Mouse (Mus musculus) heart, adult 18-20 months (tissue): Measurements from ENCODE around the gene Slco6c1. TPM values are rescaled to one million over a fixed set of nuclear protein-coding genes. Genes with fewer than 3 reads are reported as not detected.

Experiments
- DNase-seq, 2 experiments: peaks; one replicate each; pipeline ENCODE4 v3.0.0; 2021 to 2022; ENCODE audit warnings: mixed read lengths in 1 of 2
- long read RNA-seq, 2 experiments: library from polyadenylated mRNA; stranded (forward); transcript quantifications; one replicate each; pipeline ENCODE4 v2.0.0; 2021
- total RNA-seq, 2 experiments: library from RNA; stranded (reverse); gene quantifications; 2 replicates each; pipeline ENCODE4 v1.2.3; 2021

Gene Slco6c1
- not detected for total RNA-seq
- long read RNA-seq, experiment 1 = 0 reads
- long read RNA-seq, experiment 2 = 0 reads

DNA sequence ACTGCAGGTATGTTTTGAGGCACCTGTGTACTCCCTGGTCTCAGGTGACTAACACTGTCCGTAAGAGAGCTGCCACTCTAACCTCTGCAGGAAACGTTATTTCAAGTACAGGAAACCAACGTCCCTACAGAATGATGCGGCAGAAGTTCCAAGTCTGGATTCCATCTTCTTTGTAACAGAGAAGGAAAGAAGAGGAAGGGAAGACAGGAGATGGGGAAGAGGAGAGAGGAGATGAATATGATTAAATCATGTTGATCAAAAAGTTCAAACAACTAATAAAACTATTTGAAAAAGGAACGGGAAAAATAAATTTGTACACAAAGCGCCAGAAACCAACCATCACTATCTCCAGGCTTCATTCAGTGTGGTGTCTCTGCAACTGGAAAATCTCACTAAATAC is at the start of gene Slco6c1:
Gene Slco6c1 (minus strand): TSS at position 101 of the 400 bp plus-strand sequence.
- DNase-seq = no peak

DNA sequence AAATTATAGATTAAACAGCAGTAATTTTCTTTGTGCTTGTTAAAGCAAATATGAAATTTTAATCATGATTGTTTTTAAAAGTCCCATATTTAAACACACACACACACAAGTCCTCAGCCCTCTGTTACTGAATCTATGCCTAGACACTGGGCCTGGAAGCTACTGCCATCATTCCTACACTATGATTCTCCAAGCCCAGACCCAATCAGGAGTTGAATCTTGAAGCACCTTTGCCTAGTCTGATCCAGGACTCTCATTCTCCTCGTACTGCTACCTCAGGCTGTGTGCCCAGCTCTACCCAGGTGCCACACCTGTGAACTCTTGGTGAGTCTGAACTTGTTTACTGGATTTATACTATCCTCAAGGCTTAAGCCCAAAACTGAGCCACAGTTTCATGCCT is 89.1 kb downstream of the Slco6c1 start:
- DNase-seq = no peak

- DNase-seq = peak in 1 of 2 experiments; percentile 7
These were observed 89.6 kb downstream of the Slco6c1 start for GRCm38 (mm10) chr1:97038548-97038947.

DNA sequence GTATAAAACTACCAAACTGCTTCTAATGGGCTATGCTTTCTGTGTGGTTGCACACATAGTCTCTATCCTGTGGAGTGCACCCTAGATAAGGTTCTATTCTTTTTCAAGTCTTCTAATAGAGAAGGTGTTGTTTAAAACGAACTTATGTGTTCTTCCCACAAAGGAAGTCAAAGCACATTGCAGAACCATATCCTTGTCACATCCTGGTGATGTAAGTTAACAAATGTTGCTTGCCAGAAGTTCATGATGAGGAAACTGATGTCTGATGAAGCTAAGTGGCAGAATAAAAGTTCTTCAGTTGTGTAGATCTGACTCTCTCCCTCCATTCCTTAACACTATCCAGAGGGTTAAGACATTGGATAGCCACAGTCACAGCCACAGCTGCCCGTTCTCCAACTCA is 90.1 kb downstream of the Slco6c1 start:
- DNase-seq = no peak

- DNase-seq = no peak
These were observed 106.7 kb downstream of the Slco6c1 start for GRCm38 (mm10) chr1:97021388-97021787.

DNA sequence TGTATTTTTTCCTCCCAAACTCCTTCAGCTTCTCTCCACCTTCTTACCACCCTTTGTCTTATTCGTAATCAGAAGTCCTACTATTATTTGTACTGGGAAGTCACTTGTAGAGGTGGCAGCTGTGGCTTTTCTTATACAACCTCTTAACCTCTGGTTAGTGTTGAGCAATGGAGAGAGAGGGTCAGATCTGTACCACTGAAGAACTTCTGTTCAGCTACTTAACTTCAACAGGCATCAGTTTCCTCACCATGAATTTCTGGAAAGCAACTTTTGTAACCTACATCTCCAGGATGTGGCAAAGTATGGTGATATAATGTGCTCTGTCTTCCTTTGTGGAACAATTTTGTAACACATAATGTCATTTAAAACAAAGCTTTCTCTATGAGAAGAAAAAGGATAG is 108.7 kb downstream of the Slco6c1 start:
- DNase-seq = no peak

GRCm38 (mm10) chr1:97018978-97019377 is 109.1 kb downstream of the Slco6c1 start:
- peak in 1 of 2 experiments; percentile 12 for DNase-seq
